Comparison of ENCODE assay signal across 14 mouse cellular contexts in the genomic region with DNA sequence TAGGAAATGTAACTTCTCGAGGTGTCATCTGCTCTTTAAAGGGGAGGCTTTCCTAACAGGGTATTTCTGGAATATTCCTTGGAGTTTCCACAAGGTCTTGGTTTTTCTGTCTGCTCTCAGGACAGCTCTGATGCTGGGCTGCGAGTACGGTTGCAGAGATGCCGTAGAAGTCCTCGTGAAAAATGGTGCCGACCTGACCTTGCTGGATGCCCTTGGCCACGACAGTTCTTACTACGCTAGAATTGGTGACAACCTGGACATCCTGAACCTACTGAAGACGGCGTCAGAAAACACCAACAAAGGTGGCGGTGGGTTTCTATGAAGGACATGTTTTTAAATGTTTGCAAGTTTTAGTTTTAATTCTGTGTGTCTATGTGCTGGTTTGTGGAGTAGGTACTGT.
"Had no signal": no experiment of that assay in that cellular context is flagged by ENCODE, and none has a peak within 500 bp of the region (broad histone marks: within the 10 kb centered on the region; RNA-seq: fewer than 3 reads in every experiment).

No protein-coding gene starts in this region.

- DNase-seq: gastrocnemius, postnatal 14 days; gastrocnemius, postnatal 36 days; heart, adult 11 months; heart, adult 2 months; heart, postnatal 14 days; heart, postnatal 36 days; kidney, adult 11 months; kidney, adult 2 months; kidney, adult 9 months; kidney, postnatal 14 days; kidney, postnatal 36 days; layer of hippocampus, adult 9-11 months; layer of hippocampus, postnatal 36 days; left cerebral cortex, postnatal 4 days had no signal
